Mouse (Mus musculus) forebrain, postnatal 0 days (tissue): ENCODE results near the gene Nop9. TPM values are rescaled to one million over a fixed set of nuclear protein-coding genes. Genes with fewer than 3 reads are reported as not detected.

Source experiments
- ATAC-seq: fragments of 200-750 bp; cut with Nextera tagmentation; 2 replicates; pipeline ENCODE4 v1.8.0; 2017; ENCODE audit warnings: mild to moderate bottlenecking, moderate library complexity
- DNase-seq: peaks from one replicate; pipeline ENCODE4 v3.0.0-alpha.2; 2015
- H3K27ac ChIP-seq: fragments of 300-500 bp; sonication (generic); 2 replicates; pipeline ENCODE4 v1.5.1; 2014; ENCODE audit warnings: low read depth, mild to moderate bottlenecking, antibody characterized with exemption, low read length, moderate library complexity, mixed read lengths
- H3K27me3 ChIP-seq: fragments of 300-500 bp; sonication (generic); 2 replicates; pipeline ENCODE4 v1.6.1; 2014; ENCODE audit warnings: mild to moderate bottlenecking, low read length, mixed read lengths; ENCODE audit not compliant: insufficient read depth
- H3K36me3 ChIP-seq: fragments of 300-500 bp; sonication (generic); 2 replicates; pipeline ENCODE4 v1.6.1; 2014; ENCODE audit warnings: mild to moderate bottlenecking, moderate library complexity; ENCODE audit not compliant: insufficient read depth
- H3K4me1 ChIP-seq: fragments of 300-500 bp; sonication (generic); 2 replicates; pipeline ENCODE4 v1.6.1; 2014; ENCODE audit warnings: antibody characterized with exemption; ENCODE audit not compliant: insufficient read depth
- H3K4me2 ChIP-seq: fragments of 300-500 bp; sonication (generic); 2 replicates; pipeline ENCODE4 v1.6.1; 2014; ENCODE audit warnings: low read depth, mild to moderate bottlenecking, moderate library complexity
- H3K4me3 ChIP-seq: fragments of 300-500 bp; sonication (generic); 2 replicates; pipeline ENCODE4 v1.5.1; 2014; ENCODE audit warnings: low read depth, low read length, mixed read lengths
- H3K9ac ChIP-seq: fragments of 300-500 bp; sonication (generic); 2 replicates; pipeline ENCODE4 v1.6.1; 2014; ENCODE audit warnings: mild to moderate bottlenecking
- H3K9me3 ChIP-seq: fragments of 300-500 bp; sonication (generic); 2 replicates; pipeline ENCODE4 v1.6.1; 2016; ENCODE audit warnings: low read length
- CTCF ChIP-seq: sonication (generic); IDR thresholded peaks from 2 replicates; pipeline ENCODE4 v1.5.1; 2016; ENCODE audit warnings: antibody characterized with exemption, control low read depth, low read depth
- WGBS: fragments of 180-500 bp; shearing (Covaris S2); extraction: QIAGEN DNeasy Blood & Tissue Kit; methylation state at CpG from one replicate; pipeline ENCODE4 v1.1.7; 2014; 5-methylcytosine and 5-hydroxymethylcytosine counted together
- polyA plus RNA-seq: library from polyadenylated mRNA; unstranded; fragments of >200 nt; fragmentation: Nextera tagmentation; extraction: Ambion mirVana; gene quantifications from 2 replicates; pipeline ENCODE4 v1.2.1, GENCODE M21; 2015
- total RNA-seq: library from RNA; depleted of rRNA; stranded (reverse); fragments of >200 nt; gene quantifications from 2 replicates; pipeline ENCODE4 v1.2.3, GENCODE M21; 2014

Nop9 gene
- total and polyA plus RNA-seq, 2 experiments from 2014 or later: 25.6 to 34.7 TPM

DNA sequence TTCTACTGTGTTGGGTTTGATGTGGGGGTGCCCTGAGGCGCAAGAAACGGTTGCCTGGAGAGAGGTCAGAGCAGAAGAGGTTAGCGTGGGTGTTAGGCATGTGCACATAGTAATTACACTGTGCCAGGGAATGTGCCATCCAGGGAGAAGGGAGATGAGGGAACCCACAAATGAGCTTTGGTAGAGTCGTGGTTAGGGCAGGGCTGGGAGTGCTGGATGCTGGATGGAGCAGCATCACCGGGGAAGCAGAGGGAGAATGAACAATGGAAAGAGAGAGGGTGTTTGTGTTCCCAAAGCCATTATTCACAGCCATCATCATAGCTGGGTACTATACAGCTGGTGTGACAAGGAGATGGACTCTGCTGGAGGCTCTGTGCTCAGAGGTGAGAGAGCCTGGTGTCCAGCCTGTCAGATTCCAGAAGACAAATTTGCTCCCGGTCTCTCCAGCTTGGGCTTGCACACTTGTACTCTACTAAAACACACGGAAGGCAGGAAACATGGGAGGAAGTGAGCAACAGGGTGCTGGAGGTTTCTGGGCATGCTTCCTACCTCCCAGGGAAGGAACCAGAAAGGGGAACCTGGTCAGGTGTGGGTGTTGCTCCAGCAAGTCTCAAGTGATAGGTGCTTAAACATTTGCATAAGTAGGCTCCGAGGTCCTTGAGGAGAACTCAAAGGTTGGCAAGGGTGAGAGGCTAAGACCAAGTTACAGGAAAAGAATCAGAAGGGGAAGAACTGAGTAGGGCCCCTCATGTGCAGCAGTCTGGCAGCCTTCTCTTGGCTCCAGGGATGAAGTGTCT is 17.4 kb upstream of the Nop9 start:
- ATAC-seq (no peak), DNase-seq (no peak)
- no peak overlapping the region for H3K4me3 ChIP-seq
- 72% methylated on average over 8 of the region's 8 CpGs for WGBS
- no peak overlapping the region for H3K9ac ChIP-seq
- no peaks in the 10 kb centered on the region for H3K36me3 ChIP-seq
- no peaks in the 10 kb centered on the region for H3K9me3 ChIP-seq
- no peak for TF ChIP-seq CTCF
- no peaks in the 10 kb centered on the region for H3K27me3 ChIP-seq
- no peak overlapping the region for H3K4me2 ChIP-seq
- H3K27ac ChIP-seq: no peak overlapping the region
- 0 out of 2 replicates have a peak, but pooled peaks cover 11% of the 10 kb centered on the region for H3K4me1 ChIP-seq

DNA sequence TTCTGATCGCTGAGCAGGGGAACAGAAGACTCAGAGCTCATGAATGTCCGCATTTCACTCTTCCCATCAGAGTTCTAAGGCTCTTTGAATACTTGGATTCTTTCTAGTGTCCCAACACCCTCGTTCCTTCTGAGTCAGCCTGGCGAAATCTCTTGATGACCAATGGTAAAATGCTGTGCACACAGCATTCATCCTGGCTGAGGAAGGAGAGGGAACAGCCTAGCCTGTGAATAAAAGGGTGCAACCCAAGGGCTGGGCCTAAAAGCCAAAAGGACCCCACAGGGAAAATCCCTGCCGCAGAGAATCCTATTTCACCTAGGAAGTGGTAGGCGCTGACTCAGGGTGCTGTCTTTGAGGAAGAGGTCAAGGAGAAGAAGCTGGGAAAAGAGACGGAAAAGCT is 15.4 kb upstream of the Nop9 start:
- no peak overlapping the region for H3K4me2 ChIP-seq
- no peaks in the 10 kb centered on the region for H3K27me3 ChIP-seq
- TF ChIP-seq CTCF: no peak
- no peaks in the 10 kb centered on the region for H3K9me3 ChIP-seq
- 0 out of 2 replicates have a peak, but pooled peaks cover 11% of the 10 kb centered on the region for H3K4me1 ChIP-seq
- peak overlapping the region; percentile 73; the same call in 1 of the 2 replicates for H3K27ac ChIP-seq
- DNase-seq: no peak
- no peaks in the 10 kb centered on the region for H3K36me3 ChIP-seq
- peak; percentile 53 for ATAC-seq
- H3K4me3 ChIP-seq: no peak overlapping the region
- no peak overlapping the region for H3K9ac ChIP-seq
- WGBS: 44% methylated on average over 7 of the region's 7 CpGs

DNA sequence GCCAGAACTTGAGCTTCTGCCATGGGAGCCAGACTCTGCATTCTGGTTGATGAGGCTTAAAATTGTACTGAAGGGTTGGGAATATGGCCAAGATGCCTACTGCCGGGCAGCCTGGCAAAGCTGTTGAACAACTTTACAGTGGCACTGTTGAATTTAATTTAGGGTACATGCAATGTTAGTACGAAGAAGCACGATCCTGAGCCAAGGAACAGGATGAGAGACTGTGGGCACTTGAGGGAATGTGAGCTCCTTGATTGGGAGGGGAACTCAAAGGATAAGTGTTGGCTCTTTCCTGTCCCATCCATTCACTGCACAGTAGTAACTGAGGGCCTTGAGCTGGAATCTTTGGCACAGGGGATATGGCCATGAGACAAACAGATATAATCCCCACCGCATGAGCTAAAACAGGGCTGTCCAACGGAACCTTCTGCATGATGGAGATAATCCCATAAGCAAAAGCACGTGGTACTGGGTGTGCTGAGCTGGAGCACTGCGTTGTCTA is 14.9 kb upstream of the Nop9 start:
- 42% methylated on average over 7 of the region's 7 CpGs for WGBS
- ATAC-seq: peak; percentile 86
- H3K27ac ChIP-seq: peak overlapping the region; percentile 73

DNA sequence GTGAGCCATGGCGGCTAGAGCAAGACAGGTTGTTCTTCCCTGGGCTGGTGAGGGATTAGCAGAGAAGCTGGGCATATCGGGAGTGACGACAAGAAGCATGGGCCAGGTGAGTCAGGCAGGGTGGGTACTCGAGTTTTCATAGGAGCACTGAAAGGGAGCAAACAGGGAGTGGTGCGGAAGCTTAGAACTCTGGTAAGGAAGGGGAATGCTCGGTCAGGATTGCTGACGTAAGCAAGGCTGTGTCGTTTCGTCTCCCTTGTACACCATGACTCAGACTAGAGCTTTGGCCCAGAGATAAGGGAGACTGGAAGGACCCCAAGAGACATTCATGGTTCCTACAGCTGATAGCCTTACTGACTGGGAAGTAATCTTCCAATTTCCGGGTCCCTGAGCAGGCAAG is 11.6 kb upstream of the Nop9 start:
- H3K4me2 ChIP-seq: no peak overlapping the region
- no peak overlapping the region for H3K9ac ChIP-seq
- H3K4me1 ChIP-seq: 0 out of 2 replicates have a peak, but pooled peaks cover 11% of the 10 kb centered on the region
- no peak overlapping the region for H3K4me3 ChIP-seq
- H3K27ac ChIP-seq: no peak overlapping the region
- WGBS: 79% methylated on average over 10 of the region's 10 CpGs
- peaks cover 8% of the 10 kb centered on the region; the same call in 1 of the 2 replicates for H3K36me3 ChIP-seq
- ATAC-seq: no peak
- TF ChIP-seq CTCF: no peak
- H3K9me3 ChIP-seq: no peaks in the 10 kb centered on the region
- no peak for DNase-seq
- H3K27me3 ChIP-seq: no peaks in the 10 kb centered on the region

More for the DNA sequence above, 14.9 kb upstream of the Nop9 start:
- 0 out of 2 replicates have a peak, but pooled peaks cover 11% of the 10 kb centered on the region for H3K4me1 ChIP-seq
- no peak overlapping the region for H3K4me2 ChIP-seq
- H3K9me3 ChIP-seq: no peaks in the 10 kb centered on the region
- no peaks in the 10 kb centered on the region for H3K36me3 ChIP-seq
- H3K4me3 ChIP-seq: no peak overlapping the region
- H3K27me3 ChIP-seq: no peaks in the 10 kb centered on the region
- DNase-seq: peak; percentile 81
- no peak for TF ChIP-seq CTCF
- no peak overlapping the region for H3K9ac ChIP-seq

DNA sequence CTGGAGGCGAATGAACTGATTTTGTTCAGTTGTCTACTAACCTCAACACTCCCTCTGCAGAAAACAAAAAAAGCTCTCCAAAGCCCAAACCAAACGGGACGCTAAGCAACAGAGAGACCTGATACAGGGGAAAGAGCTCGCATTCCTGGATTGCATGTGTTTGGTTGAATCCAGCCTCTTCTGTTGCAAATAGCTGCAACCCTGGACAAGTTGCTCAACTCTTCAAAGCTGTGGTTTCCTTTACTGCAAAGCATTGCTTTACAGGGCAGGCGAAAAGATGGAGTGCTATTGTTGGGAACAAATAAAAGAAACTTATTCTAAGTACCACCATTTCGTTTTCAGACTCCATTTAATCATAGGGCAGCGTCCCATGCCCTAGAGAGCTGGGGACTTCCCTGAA is 10.6 kb upstream of the Nop9 start:
- Histone ChIP-seq H3K4me1 (0 out of 2 replicates have a peak, but pooled peaks cover 11% of the 10 kb centered on the region), H3K4me2 (no peak overlapping the region), H3K27ac (no peak overlapping the region), H3K9ac (no peak overlapping the region), H3K27me3 (no peaks in the 10 kb centered on the region), H3K9me3 (no peaks in the 10 kb centered on the region), H3K4me3 (no peak overlapping the region), H3K36me3 (peaks cover 17% of the 10 kb centered on the region)
- no peak for ATAC-seq
- no peak for DNase-seq
- no peak for TF ChIP-seq CTCF
- 66% methylated on average over 7 of the region's 7 CpGs for WGBS

DNA sequence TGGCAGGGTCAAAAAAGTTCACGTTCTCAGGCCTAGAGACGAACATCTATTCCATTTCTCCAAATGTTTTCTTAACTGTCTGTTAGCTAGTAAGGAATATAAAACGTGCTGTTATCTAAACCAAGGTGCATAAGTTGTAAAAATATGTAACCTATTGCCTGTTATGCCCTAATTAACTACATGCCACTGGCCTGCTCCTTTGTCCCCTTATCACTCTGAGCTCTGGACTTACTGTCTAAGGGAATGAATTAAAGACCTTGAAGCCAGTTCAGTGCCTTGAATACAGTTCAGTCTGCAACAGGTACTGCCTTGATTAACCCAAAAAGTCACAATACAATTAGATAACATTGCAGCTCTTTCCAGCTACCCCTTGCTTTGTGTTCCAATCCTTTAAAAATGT is 10.2 kb upstream of the Nop9 start:
- no peak overlapping the region for H3K4me2 ChIP-seq
- peaks cover 22% of the 10 kb centered on the region for H3K36me3 ChIP-seq
- H3K9me3 ChIP-seq: no peaks in the 10 kb centered on the region
- 76% methylated on average over 3 of the region's 3 CpGs for WGBS
- H3K27ac ChIP-seq: no peak overlapping the region
- DNase-seq (no peak), ATAC-seq (no peak)
- H3K4me3 ChIP-seq: no peak overlapping the region
- H3K9ac ChIP-seq: no peak overlapping the region
- no peaks in the 10 kb centered on the region for H3K27me3 ChIP-seq
- no peak for TF ChIP-seq CTCF
- 0 out of 2 replicates have a peak, but pooled peaks cover 9% of the 10 kb centered on the region for H3K4me1 ChIP-seq

DNA sequence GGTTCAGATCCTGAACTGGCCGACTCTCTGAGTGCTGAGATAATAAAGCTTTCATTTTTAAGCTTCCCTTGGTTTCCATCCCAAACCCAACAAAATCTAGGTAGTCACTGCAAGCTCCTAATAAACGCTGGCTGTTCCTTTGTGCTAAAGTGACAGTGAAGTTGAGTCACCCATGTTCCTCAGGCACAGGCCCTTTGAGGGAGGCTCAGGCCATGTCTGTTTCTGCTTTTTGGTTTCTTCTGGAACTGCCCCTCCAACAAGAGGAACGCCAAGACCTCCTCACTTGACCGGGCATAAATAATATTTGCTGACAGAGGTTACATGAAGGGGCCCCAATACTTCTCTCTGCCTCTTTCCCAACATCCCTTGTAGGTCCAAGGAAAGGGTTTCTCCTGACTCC is 9.7 kb upstream of the Nop9 start:
- no peaks in the 10 kb centered on the region for H3K9me3 ChIP-seq
- H3K9ac ChIP-seq: no peak overlapping the region
- H3K36me3 ChIP-seq: peaks cover 26% of the 10 kb centered on the region
- DNase-seq (no peak), ATAC-seq (no peak)
- 82% methylated on average over 4 of the region's 4 CpGs for WGBS
- no peak overlapping the region for H3K4me3 ChIP-seq
- no peaks in the 10 kb centered on the region for H3K27me3 ChIP-seq
- H3K27ac ChIP-seq: no peak overlapping the region
- no peak for TF ChIP-seq CTCF
- 0 out of 2 replicates have a peak, but pooled peaks cover 4% of the 10 kb centered on the region for H3K4me1 ChIP-seq
- no peak overlapping the region for H3K4me2 ChIP-seq
